Mouse (Mus musculus) erythroblast, adult 5-6 weeks (primary cell): ENCODE measurements around the gene Gm49601. TPM values are rescaled to one million over a fixed set of nuclear protein-coding genes. Genes with fewer than 3 reads are reported as not detected.

Experiments
- ATAC-seq: replicated peaks from 2 replicates; pipeline ENCODE4 v1.8.0; 2016; ENCODE audit warnings: moderate number of reproducible peaks, mild to moderate bottlenecking, moderate TSS enrichment, inconsistent platforms; ENCODE audit not compliant: poor library complexity, low FRiP score, severe bottlenecking
- total RNA-seq, 2 experiments: library from RNA; stranded (forward) in 1 of 2; stranded (reverse) in 1 of 2; fragments of 150-400 nt in 1 of 2; fragments of 200-764, 138-1000 nt in 1 of 2; gene quantifications; 2 replicates each; pipeline versions ENCODE4 v1.2.3 to v1.2.4; 2015 to 2017; ENCODE audit warnings: low replicate concordance in 2 of 2

The Gm49601 gene
- total RNA-seq, 2 experiments from 2014 or later = 0.85 TPM; not detected in 1

DNA sequence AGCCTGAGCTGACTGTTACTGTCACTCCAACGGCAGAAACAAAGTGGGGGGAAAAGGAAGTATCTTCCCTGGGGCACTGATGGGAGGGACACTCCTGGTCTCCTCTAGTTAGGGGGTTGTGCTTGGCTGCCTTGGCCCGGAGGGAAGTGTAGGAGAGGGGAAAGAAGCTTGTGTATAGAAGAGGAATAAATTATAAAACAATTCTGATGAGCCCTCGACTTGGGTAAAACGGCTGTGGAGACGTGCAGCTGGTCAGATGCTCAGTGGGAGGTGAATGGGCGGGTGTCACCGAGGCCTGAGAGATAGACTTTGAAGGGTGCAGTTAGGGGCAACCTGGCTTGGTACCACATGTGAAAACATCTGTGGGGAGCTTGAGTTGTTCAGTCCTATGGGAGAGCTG lies 4.9 kb upstream of the Gm49601 start:
- no peak for ATAC-seq

DNA sequence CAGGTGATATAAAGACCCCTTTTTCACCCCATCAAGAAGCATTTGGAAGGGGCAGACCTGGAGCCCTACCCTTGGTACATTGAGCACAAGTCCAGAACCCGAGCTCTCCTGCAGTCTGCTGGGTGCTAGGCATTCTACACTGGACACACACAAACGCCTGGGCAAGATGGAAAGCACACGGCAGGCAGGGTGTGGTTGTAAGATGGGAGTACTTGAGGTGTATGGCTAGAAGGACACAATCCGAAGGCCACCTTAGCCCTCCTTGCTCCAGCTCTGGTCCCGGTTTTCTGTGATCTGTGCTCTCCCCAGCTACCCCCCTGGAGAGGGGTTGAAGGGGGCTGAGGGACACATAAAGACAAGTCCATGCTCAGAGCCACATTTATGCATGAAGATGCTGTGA lies 4.1 kb upstream of the Gm49601 start:
- no peak for ATAC-seq

DNA sequence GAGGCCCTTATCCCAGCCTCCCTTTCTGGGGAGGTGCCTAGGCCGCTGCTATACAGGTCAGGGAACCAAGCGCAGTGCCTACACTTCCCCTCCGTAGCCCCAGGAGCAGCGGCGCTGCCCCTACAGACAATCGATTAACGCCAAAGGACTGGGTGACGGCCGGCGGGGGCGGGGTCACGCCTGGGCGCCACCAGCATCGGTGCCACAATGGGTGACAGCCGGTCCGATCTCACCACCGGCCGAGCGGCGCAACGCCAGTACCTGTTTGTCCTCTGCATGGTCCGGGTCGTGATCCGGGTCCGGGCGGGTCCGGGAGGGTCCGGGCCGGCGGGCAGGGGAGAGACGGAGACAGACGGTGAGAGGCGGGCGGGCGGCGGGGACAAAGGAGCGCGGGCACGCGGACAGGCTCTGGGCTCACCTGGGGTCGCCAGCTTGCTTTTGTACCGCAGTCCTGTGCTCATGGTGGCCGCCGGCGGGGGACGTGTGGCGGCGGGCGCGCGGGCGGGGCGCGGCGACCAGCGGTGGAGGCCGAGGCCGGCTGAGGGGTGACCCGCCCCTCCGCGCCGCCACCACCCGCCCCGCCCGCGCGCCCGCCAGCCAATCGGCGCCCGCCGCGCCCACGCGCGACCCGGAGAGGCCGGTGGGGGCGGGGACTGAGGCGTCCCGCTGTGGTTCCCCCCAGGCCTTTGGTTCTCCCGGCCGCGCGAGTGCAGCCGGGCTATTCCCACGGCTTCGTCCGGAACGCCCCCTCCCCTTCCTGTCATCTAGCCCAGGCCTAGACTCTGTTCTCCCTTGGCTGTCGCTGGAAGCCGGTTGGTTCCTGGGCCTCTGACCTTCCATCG lies 3.4 kb upstream of the Gm49601 start, which contains the start of gene Sept5:
Gene Sept5, minus strand, starts transcription at position 565 of the 842 bp plus-strand sequence.
- ATAC-seq = no peak

DNA sequence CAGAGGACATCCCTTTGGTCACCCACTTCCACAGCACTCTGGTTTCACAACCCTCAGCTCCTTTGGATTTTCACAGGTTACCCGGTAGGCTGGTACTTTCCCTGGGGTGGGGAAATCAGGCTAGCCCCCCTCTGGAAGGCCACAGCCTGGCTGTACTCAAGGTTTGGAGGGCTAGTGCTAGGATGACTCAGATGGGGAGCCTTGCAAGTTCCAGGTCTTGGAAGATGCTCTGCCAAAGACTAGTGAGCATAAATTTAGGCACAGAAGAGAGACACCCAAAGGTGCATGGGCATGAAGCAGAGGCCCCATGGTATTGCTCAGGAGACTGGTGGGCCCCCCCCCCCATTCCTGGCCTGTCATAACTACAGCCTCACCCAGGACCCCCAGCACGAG lies 2.7 kb upstream of the Gm49601 start:
- no peak for ATAC-seq

DNA sequence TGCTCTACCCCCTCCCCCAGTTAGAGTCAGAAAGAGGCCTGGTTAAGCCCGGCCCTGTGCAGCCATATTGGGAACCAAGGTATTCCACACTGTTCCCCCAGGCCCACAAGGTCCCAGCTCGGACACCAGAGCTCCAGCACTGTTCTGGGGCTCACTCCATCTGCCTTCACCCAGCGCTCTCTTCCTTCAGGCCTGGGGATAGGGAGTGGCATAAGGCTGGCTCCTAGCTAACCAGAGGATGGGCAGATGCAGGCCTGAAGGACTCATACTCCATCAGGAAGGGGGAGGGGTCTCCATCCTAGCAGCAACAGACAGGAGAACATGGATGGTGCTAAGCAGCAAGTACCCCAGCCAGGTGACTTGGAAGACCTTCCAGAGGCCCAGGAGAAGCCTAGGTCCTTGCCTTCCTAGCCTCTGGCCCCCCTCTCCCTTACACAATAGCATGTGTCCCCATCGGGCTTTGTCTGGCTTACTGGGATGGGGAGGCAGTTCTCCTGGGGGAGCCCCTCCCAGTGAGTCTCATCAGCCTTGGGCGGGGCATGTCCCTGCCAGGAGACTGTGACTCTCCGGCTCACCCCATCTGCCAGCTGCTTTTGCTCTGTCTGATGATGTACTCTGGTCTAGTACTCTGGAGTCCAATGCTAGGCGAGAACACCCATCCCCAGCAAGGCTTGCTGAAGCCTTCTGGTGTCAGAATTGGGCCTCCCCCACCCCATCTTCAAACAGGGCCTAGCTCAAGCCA lies 2.1 kb upstream of the Gm49601 start:
- ATAC-seq = no peak

DNA sequence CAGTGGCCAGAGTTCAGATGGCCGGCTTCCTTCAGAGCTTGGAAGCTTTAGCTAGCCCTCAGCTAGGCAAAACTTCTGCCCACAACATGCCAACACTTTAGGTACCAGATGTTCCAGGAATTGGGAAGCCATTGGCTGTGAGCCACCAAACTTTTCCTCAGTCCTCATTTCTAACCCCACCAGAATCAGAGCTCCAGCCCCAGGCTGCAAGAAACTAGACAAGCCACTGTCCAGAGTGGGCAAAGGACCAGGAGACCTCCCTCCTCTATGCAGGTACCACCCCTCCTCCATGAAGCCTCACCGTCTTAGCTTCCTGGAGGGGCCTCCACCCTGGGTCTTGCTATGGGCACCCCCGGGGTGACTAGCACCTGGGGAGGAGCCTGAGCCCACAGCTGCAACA lies 936 bp upstream of the Gm49601 start:
- no peak for ATAC-seq

DNA sequence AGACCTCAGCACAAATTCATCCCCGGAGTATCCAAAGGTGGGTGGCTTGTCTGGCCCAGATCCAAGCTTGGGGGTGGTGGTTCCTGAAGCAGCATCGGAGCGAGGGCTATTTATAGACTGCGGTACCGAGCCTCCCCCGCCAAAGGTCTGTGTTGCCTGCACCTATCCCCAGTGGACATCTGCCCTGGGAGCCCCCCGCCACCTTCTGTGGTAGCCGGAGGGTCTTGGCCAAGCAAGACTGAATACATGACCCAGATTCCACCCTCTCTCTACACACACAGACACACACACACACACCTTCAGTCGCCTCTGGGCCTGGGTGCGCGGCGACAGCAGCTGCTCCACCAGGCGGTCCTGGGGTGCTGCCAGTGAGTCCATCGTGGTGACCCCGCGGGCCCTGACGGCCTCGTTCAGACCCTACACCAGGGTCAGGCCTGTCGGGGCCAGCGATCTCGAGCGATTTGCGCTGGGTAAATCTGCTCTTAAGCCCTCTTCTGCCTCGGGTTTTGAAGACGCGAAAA lies 376 bp downstream of the Gm49601 start:
- no peak for ATAC-seq

DNA sequence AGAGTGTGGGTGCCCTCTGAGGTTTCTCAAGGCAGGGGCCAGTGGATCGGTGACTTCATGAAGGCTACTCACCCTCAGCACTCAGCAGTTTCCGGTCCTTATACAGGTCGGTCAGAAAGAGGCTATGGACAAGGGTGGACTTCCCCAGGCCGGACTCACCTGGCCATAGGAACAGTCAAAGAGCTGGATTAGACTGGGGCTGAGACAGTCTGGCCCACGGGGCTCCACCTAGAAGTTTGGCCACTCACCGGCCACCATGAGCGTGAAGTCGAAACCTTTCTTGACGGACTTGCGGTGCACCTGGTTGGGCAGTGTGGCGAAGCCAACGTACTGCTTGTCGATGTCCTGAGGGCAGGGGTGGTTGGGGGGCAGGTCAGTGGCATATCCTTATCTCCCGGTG lies 1.1 kb downstream of the Gm49601 start:
- ATAC-seq = no peak

DNA sequence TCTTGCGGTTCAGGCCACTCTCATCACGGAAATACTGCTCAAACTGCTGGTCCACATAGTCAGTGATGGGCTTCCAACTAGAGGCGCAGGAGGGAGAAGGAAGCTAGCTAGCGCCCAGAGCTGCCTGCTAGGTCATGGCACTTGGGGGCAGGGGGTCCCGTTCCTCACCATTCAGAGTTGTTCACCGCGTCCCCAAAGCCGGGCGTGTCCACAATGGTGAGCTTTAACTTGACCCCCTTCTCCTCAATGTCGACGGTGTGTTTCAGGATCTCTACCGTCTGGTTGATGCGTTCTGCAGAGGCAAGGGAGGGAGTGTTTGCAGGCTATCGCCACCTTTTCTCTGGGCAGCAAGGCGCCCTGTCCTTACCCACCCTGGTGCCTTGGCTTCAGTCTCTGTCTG lies 1.6 kb downstream of the Gm49601 start:
- ATAC-seq = no peak

DNA sequence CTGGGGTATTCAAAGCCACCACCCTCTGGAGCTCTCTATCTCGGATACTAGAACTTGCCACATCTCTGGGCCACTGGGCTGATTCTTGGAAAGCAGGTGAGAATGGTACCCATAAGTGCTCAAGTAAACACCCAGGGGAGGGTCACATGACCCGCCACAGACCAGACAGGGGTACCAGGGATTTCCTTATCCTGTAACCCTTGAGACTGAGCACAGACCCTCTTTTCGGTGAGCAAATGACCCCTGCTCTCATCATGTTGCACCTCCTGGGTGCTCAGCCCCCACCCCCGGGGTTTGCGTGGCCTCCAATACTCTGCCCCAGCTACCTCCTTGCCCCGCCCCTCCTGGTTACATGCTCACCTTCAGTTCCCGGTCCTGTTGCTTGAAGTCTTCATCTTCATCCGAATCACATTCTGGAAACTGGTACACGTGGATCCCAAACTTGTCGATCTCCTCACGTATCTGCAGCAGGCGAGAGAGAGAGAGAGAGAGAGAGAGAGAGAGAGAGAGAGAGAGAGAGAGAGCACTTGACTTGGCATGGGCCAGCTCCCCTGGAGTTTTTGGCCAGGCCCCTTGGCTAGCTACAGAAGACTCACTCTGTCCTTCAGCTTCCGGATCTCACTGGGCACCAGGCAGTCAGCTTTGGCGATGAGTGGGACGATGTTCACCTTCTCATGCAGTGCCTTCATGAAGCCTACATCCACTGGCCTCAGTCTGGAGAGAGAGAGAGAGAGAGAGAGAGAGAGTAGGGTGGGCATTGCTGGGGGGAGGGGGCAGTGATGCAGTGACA lies 2.3 kb downstream of the Gm49601 start:
- no peak for ATAC-seq

DNA sequence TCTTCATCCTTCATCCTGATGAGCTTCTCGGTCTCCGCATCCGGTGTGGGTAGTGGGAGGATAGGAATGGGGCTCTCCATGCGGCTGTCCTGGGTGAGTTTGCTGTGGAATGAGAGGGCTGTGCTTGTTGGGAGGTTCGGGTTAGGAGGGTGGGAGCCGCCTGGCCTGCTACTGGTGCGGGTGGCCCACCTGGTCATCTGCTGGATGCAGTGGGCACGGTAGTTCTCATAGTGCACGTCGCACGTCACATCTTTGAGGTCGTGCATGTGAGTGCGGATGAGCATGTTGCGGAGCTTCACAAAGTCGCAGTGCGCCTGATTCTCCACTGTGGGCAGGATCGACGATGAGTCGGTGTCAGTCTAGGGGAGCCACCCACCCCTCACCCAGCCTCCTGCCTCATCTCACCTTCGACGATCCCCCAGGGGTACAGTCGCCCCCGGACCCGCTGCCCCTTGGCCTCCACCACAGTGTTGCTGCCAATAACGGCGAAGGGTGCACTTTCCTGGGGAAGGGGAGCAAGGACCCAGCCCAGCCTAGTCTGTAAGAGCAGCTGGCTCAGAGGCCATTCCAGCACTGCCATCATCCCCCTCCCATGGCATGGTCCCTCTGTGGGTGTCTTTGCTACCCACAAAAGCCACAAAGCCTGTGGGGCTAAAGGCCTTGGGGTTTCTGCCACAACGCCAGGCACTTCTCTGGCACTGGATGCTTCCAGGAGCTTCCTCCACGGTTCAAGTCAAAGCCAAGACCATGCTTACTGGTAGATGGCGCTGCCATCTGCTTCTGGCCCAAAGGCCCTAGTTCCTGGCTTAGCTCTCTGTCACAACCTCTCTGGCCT lies 3.1 kb downstream of the Gm49601 start:
- ATAC-seq = no peak

DNA sequence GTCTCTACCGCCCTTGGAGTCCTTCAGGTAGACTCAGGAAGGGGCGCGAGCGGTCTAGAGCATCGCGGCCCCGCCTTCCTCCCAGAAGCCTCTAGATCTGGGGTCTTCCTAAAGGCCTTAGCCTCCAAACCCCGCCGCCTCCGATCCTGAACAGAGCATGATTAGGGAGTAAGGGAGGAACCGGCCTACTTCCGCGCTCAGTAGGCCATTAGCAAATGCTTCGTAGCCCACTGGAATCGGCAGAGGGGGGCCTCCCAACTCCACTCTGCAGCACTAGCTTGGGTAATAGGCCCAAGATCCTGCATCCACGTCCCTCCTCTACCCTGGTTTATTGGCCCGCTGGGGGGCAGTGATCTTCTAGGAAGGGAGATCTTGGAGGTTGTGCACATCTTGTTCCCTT lies 4.2 kb downstream of the Gm49601 start, which contains the start of gene Gp1bb:
Gene Gp1bb, minus strand, starts transcription at position 385 of the 400 bp plus-strand sequence.
- ATAC-seq = no peak

DNA sequence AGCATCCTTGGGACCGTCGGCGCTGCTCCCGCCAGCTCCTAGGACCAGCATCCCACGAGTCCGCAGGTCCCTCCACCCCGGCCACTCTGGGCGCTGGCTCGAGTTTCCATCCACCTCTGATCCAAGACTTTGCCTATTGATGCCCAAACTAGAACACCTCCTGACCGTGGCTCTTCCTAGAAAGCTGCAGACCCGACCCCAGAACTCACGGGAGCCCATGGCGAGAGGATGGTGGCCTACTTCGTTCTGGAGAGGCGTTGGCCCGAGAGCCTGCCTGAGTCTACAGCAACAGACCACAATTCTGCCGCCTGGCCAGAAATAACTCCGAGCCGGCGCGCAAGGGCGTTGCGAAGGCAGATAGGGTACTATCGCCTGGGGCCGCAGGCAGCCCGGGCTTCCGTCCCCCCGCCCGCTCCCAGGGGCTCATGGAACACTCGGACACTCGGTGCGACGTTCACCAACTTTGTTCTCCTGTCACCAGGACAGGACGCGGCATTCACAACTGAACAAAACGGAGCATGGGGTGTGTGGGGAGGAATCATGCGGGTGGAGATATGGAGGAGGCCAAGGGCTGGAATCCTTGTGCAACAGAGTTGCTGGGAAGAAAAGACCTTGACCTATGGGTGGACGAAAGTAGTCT lies 4.7 kb downstream of the Gm49601 start:
- ATAC-seq = no peak

DNA sequence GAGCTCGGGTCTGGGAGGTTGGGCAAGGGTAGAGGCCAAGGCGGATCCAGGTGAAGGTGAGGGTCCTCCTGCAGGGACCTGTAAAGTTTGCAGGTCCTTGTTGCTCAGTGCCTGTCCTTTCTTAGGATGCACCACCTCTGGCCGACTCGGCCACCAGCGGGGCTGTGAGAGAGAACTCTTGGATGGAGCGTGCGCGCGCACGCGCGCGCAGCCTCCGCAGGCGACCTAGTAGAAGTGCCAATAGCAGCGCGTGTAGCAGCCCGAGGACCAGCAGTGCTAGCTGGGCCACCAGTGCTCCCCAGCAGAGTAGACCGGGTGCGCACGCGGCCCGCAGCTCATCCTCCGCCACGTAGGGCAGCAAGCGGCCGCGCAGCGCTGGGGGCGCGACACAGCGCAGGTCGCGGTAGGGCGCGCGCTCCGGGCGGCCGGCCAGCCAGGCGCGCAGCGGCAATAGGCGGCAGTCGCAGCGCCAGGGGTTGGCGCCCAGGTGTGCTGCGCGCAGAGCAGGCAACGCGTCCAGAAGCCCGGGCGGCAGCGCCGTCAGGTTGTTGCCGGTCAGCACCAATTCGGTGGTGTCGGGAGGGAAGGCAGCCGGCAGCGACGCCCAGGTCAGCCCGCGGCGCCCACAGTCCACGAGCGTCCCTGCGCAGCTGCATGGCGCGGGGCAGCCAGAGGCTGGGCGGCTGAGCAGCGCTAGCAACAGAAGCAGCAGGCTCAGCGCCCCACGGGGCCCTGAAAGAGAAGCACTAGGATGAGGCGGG lies 5.4 kb downstream of the Gm49601 start:
- ATAC-seq = no peak

DNA sequence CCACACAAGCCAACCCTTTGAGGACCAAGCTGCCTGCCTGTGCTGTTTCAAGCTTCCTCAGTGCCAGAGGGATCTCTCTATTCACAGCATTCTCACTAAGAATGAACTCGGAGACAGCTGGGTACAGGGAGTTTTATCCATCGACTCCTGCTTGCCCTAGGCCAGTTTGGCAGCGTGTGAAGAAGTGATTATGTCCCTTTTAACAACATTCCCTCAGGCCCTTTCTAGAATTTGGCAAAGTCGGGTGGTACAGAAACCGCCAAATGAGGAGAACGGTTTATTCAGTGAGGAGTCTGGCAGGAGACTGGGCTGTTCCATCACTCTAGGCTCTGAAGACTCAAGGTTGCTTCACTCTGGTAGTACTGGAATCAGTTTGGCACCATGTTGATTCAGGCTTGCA lies 6.0 kb downstream of the Gm49601 start:
- ATAC-seq = no peak

DNA sequence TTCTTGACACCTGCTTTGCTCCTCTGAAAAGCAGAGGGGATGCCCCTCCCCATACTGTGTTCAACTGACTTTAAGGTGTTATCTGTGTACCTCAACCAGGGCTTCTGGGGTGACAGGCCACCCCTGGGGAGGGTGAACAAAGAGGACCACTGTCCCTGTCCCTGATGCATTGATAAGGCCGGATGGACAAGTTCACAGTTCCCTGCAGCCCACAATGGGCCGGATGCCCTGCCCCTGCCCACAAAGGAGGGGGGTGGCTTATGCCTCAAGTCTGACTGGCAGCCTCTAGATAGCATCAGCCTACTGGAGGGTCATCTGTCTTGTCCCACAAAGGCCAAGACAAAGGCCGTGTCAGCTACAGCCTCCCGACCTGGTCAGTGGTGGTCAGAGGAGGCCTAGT lies 7.1 kb downstream of the Gm49601 start:
- ATAC-seq = no peak

DNA sequence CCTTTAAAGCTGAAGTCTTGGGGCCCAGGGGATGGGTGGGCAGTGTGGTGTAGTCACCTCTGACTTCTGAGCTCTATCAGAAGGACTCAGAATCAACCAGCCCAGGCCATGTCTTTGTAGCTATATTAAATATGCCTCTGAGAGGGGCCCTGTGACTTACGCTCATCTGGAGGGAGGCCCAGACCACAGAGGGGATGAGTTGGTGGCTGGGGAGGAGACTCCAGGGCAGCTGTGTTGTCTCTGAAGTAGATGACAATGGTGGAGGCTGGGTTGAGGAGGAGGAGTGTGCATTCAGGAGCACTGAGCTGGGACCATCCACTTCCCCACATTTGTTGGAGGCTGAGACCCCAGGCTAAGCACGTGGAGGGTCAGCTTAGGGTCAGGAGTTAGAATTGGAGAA lies 7.9 kb downstream of the Gm49601 start:
- no peak for ATAC-seq
